In genomic region chr7:132258817-132259216, GRCm38 (mm10) we compare ENCODE assay signal across 11 mouse cellular contexts. TPM values are rescaled to one million over a fixed set of nuclear protein-coding genes. Genes with fewer than 3 reads are reported as not detected.
DNase-seq lines count a peak whose midpoint lies in the region; ATAC-seq and TF ChIP-seq lines count a peak whose summit lies in the region.
"Had no signal": no experiment of that assay in that cellular context is flagged by ENCODE, and none has a peak within 500 bp of the region (broad histone marks: within the 10 kb centered on the region; RNA-seq: fewer than 3 reads in every experiment).

No protein-coding gene starts in this region.

- no peaks in the 10 kb centered on the region for H3K27me3 ChIP-seq in stomach, embryonic 14.5 days (ENCODE audit: control insufficient read depth, insufficient read depth, low read length)
- H3K27me3 ChIP-seq: embryonic facial prominence, embryonic 13.5 days had no signal

- peaks cover 5% of the 10 kb centered on the region; the same call in 1 of the 2 replicates for H3K4me1 ChIP-seq in lung, adult 2 months (ENCODE audit: control insufficient read depth, insufficient read depth, low read length)
- peaks cover 16% of the 10 kb centered on the region for H3K4me1 ChIP-seq in stomach, embryonic 14.5 days (ENCODE audit: control insufficient read depth, insufficient read depth, low read length)

- no peak for TF ChIP-seq CTCF in lung, adult 2 months (IDR thresholded peaks at IDR 0.05; ENCODE audit: insufficient read depth, low read length)

- H3K4me3 ChIP-seq in lung, adult 2 months (replicated peaks; ENCODE audit: extremely low read depth, low read depth, low read length): no peak overlapping the region
- H3K4me3 ChIP-seq in stomach, embryonic 14.5 days (ENCODE audit: low read depth, low read length): no peak overlapping the region
- H3K4me3 ChIP-seq: embryonic facial prominence, embryonic 13.5 days; heart, adult 2 months had no signal

- no peak for TF ChIP-seq POLR2A in lung, adult 2 months (IDR thresholded peaks at IDR 0.05; ENCODE audit: borderline replicate concordance, extremely low read depth, low read depth, low read length)

- ATAC-seq in stomach, embryonic 14.5 days (ENCODE audit: insufficient number of reproducible peaks, insufficient read depth, low FRiP score, low read depth): peak; percentile 68
- no peak for ATAC-seq in megakaryocyte, adult 5-6 weeks (ENCODE audit: poor library complexity, severe bottlenecking)
- ATAC-seq: CD4-positive, CD25-positive, alpha-beta regulatory T cell, adult 4 months had no signal

- DNase-seq in cerebellum, postnatal 25 days: peak; percentile 50 to 55
- no peak for DNase-seq in cerebellum, adult 8-10 months
- peak; percentile 61 to 62 for DNase-seq in lung, adult 18-20 months
- no peak for DNase-seq in lung, adult 2 months
- peak; percentile 52 for DNase-seq in kidney, postnatal 10 days
- no peak for DNase-seq in spleen, postnatal 36 days (ENCODE audit: low spot score in 2 of 2)

- WGBS in lung, adult 2 months: 51% methylated on average over 7 of the region's 7 CpGs
- WGBS in stomach, embryonic 14.5 days: 19% methylated on average over 7 of the region's 7 CpGs

- peaks cover 20% of the 10 kb centered on the region for H3K36me3 ChIP-seq in stomach, embryonic 14.5 days (ENCODE audit: control insufficient read depth, insufficient read depth, low read length)

- no peak overlapping the region for H3K4me2 ChIP-seq in stomach, embryonic 14.5 days (replicated peaks; ENCODE audit: low read depth, low read length)
- H3K4me2 ChIP-seq: embryonic facial prominence, embryonic 13.5 days had no signal

- H3K27ac ChIP-seq in stomach, embryonic 14.5 days (ENCODE audit: low read length): peak overlapping the region; percentile 34; the same call in 1 of the 2 replicates
- H3K27ac ChIP-seq: embryonic facial prominence, embryonic 13.5 days; heart, adult 2 months had no signal

- H3K9me3 ChIP-seq in stomach, embryonic 14.5 days (ENCODE audit: control insufficient read depth, low read depth, low read length): no peaks in the 10 kb centered on the region
- H3K9me3 ChIP-seq: embryonic facial prominence, embryonic 13.5 days had no signal

- H3K9ac ChIP-seq in stomach, embryonic 14.5 days (replicated peaks; ENCODE audit: low read depth, low read length): no peak overlapping the region
- H3K9ac ChIP-seq: embryonic facial prominence, embryonic 13.5 days had no signal

RNA-seq across cellular contexts. Expression of gene Chst15, which starts 58.2 kb away (rescaled TPM):
- 14.1 and 14.7 TPM in 2 replicates for polyA plus RNA-seq in lung, adult 2 months (2012; rRNA removed)
- polyA plus RNA-seq in stomach, embryonic 14.5 days (2014; fragmentation: Nextera tagmentation; extraction: Ambion mirVana): 30.2 and 30.8 TPM in 2 replicates
- total RNA-seq in megakaryocyte, adult 5-6 weeks (2015): 14.0 and 14.6 TPM in 2 replicates
- 12.9 and 17.1 TPM in 2 replicates for total RNA-seq in megakaryocyte, adult 5-6 weeks (2017)

Comparison
In these comparisons a context has a peak if more than half of its experiments do, and no peak if none do; other contexts are left out.
1. DNase-seq: peak in cerebellum, postnatal 25 days (2 of 2), lung, adult 18-20 months (2 of 2) and kidney, postnatal 10 days (single experiment); none in cerebellum, adult 8-10 months (single experiment), lung, adult 2 months (single experiment) and spleen, postnatal 36 days (0 of 2).